Mouse (Mus musculus) megakaryocyte, adult 5-6 weeks (primary cell): ENCODE measurements around the gene Fam162b. TPM values are rescaled to one million over a fixed set of nuclear protein-coding genes. Genes with fewer than 3 reads are reported as not detected.

Experiments
- ATAC-seq: 2 replicates; pipeline ENCODE4 v1.8.0; 2016; ENCODE audit warnings: mild to moderate bottlenecking, inconsistent platforms; ENCODE audit not compliant: poor library complexity, severe bottlenecking
- total RNA-seq, 2 experiments: library from RNA; stranded (forward) in 1 of 2; stranded (reverse) in 1 of 2; fragments of 153-499, 151-499 nt in 1 of 2; fragments of 221-1000, 200-1000 nt in 1 of 2; gene quantifications; 2 replicates each; pipeline versions ENCODE4 v1.2.3 to v1.2.4; 2015 to 2017

Gene Fam162b
- not detected in 2 replicates for total RNA-seq (2015)
- not detected in 2 replicates for total RNA-seq (2017)

DNA sequence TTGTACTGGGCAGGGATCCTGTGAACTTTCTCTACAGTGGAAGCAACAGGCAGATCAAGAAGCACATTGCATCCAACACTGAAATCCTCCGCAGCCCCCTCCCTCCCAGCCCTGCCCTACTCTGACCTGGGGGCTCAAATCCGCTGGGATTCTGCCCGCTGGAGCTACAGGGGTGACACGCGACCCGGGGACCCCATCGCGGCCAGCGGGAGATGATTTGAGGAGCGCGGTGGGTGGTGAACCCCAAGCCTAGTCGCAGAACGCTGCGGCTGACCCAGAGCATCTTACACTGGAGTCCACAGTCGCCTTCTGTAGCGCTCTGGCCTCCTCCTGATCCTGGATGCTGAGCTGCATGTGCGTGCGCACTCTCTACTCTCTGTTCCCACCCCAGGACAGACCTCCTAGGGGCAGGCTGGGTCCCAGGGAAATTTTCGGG is at the start of gene Fam162b:
Gene Fam162b, minus strand, starts transcription at position 379 of the 436 bp plus-strand sequence.
- ATAC-seq, result no peak

DNA sequence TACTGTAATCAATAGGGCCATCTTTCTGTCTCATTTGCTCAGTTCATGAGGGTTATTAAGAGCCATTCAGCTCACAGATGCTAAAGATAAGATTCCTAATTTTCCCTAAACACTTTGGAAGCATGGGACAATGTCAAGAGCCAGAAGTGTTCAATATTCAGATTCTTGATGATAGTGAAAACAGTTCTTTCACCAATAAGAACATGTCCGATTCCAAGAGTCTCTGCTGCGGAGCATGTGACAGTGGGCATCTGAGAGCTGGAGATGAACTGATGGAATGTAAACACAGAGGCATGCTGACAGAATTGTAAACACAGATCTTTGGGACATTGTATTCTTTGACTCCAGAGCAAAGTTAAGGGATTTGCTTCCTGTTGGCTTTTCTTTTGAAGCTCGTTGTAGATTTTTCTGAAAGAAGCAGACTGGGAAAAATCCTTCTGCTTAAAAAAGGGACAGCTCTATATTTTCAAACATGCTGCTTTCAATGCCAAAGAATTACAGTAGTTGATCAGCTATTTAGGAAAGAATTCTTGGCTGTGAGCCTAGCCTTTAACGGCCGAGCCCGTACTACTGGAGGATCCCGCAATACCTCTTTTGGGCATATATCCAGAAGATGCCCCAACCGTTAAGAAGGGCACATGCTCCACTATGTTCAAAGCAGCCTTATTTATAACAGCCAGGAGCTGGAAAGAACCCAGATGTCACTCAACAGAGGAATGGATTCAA is 41.3 kb upstream of the Fam162b start, which contains the start of gene Gprc6a:
Gene Gprc6a, minus strand, starts transcription at position 51 of the 726 bp plus-strand sequence.
- no peak for ATAC-seq

DNA sequence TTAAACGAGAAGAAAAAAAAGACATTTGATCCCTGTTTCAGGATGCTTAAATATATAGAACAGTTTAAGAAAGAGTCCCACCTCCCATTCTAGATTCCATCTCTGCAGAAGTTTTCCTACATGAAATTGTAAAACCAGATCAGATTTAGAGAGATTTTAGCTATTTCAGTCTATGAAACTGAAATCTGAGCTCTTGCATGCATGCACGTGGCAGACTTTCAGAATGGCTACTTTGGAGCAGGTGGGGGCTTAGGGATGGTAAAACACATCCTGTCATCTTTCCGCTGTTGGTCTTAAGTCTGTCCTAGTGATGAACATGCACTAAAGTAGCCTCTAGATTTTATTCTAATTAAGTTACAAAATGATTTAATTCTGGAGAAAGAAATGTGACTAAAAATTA is 30.9 kb upstream of the Fam162b start:
- no peak for ATAC-seq

DNA sequence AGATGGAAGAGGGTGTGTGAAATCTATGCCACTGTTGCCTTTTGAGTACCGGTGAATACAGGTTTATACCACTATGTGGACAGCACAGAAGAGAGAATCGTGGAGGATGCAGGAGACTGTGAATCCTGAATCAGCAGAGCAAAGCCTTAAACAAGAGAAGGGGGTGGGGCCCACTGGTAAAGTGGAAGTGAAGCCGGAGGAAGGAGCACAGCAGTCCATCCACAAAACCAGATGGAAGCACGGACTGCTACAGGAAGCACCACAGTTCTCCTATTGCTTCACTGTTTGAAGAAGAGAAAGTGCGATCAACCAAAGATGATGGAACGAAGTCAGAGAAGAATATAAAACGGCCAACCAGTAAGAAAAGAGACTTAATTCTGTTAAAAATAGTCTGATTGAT is 29.8 kb upstream of the Fam162b start:
- 0 out of 2 replicates have a peak, but pooled peaks have one; percentile 38 for ATAC-seq

DNA sequence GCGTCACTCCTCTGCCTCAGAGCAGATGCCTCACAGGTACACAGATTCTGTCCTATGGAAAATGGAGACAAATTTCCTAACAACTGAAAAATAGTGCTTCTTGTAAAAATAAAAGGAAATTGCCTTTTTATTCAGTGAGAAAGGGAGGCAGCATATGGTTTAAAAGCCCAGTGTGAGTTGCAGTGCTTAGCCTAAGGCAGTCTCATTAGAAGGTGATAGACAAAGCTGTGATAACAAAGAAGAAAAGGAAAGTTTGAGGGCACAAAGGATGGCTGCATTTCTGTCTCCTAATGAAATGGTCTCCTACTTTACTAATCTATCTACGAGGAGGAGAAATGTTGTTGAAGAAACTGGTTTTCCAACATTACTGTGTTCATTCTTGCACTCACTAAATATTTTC is 28.2 kb upstream of the Fam162b start:
- no peak for ATAC-seq

DNA sequence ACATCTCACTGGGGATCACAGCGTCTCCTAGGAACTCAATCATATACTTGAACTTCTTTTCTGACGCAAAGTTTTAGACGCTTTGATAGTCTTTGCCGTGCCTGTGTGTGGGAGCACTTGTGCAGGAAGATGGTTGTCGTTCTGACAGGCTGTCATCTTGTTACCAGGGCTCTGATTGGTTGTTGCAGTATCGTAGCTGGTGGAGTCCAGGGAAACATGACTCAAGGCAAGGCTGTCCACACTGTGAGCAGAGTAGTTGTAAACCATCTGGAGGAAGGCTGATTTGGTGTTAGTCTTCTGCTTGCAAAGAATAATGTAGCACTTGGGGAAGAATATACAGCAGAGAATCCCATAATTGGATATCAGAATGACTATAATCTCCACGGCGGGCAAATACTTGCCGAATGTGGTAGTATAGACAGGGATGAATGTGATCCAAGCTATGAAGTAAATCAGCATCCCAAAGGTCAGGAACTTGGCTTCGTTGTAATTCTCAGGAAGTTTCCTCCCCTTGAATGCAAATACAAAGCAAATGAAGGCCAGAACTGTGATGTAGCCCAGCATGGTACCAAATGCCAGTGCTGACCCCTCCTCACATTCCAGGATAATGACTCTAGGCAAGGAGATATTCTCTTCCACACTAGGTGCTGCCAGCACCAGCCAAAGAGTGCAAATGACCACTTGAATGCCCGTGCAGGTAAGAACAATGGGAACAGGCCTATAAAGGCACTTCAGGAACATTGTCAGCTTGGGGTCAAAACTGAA is 24.7 kb upstream of the Fam162b start:
- no peak for ATAC-seq

DNA sequence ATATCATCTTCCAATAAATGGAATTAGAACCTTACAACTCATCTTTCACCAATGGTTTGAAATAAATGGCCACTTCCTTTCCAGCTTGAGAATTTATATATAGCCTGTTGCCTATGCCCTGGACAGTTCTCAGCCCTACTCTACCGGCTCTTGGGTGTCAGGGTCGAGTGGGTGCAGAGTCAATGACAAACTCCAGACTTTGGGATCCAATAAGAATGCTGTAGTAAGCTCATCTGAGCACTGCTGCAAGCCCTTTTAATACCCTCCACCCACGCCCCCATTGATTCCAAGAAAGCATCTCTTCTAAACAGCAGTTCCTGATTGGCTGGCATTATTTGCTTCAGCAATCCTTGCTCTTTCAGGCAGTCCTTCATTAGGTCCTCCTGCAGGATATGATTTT is 23.1 kb upstream of the Fam162b start:
- ATAC-seq, result no peak

DNA sequence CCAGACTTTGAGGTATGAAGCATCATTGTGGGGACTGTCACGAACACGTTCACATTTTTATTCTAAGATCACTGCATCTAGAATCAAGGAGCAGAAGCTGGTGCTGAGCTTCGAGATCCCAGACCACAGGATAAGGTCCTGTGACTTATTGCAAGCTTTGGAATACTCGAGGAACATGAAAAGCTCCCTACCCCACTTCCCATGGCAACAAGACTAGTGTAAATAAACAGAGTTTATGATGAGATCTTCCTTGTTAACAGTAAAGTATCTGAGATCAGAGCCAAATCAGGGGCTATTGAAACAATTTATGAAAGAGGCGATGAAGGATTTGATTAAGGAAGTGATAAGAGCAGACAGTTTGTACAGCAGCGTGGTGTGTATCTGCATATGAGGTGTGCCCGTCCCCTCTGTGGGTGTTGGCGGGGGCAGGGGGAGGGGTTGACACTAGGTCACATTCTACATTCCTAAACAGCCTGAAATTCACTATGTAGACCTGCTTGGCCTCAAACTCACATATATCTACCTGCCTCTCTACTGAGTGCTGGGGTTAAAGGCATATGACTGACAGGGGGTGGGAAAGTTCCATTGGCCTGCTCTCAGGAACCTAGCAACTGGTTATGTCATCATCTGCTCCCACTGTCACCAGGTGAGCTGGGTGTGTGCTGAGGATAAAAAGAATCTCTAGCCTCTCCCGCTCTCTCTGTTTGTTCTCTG is 21.8 kb upstream of the Fam162b start:
- ATAC-seq, result no peak

DNA sequence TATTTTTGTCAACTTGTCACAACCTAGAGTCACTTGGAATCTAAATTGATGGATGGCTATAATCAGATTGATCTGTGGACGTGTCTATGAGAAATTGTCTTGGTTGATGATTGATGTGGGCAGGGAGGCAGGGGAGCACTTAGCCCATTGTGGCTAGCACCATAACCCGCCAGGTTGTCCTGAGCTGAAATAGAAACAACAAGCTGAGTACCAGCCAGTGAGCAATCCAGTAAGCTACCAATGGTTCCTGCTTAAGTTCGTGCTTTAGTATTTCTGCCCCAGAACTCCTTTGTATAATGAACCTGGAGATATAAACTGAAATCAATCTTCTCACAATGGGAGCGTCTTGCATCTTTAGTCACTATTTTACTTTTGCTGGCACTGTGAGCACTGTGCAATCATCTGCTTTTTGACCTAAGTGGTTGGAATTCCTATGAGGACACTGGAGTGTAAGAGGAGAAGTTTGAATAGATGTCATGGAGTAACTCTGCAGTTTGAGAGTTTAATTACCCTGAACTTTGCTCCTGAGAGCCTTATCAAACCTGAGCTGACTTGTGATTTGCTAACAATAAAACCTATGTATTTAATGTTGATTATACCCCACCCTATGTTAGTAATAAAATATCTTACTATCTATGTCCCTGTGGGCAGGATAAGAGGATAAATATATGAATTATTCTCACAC is 19.6 kb upstream of the Fam162b start:
- no peak for ATAC-seq

DNA sequence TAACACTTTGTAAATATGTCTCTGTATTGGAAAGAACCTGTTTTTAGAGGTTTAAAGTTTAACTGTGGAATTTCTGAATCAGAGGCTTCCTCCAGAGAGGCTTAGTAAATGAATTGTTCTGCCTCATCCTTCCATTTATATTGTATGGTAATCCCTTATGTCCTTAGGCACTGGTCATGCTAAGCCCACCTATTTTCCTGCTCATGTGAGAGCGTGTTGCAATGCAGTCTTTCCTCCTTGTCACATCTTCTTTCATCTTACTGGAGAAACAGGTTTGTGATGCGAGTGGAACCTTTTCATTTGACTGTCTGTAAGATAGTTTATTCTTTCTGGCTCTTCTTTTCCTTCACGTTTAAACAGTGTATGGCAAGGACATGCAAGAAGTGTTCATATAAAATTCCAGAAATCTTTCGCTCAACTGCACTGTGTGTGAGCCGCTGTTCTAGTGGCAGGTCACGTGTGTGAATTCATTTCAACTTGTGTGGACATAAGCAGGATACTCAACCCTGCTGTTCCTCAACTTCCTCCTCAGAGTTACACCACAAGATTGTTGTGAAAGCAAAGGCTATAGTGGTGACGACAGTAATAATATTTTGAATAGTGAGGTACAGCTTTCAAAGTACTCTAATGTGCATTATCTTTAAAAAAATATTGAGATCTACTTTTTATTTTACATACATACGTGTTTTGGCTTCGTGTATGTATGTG is 6.8 kb upstream of the Fam162b start:
- ATAC-seq, result peak; percentile 93

DNA sequence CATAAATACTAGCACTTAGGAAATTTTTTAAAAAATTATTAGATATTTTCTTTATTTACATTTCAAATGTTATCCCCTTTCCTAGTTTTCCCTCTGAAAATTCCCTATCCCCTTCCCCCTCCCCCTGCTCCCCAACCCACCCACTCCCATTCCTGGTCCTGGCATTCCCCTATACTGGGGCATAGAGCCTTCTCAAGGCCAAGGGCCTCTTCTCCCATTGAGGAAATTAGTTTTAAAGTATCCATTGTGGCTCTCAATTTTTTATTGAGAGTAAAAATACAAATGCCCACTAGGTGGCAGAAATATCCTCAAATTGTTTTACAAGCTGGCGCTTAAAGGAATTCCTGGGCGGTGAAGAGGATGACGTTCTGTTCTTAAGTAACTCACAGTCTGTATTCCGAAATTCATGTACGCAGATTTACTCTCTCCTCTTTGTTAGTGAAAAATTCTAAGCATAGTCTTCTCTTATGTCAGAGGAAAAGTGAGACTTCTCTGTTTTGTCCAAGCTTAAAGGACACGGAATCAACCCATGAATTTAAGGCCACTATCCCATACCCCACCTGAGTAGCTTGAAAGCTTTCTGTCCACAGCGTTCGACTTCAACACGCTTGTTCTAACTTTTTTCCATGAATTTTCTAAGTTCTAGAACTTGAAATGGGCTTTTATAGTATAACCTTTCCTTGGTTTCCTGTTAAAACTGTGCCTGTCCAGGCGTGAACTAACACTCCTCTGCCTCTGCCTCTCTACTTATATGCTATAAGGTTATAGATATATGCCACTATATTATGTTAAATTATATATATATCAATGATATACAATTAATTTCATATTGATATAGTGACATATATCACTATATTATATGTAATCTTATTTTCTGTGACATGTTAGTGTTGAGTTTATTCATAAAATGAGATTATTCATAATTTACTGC is 4.9 kb upstream of the Fam162b start:
- peak; percentile 65 for ATAC-seq

DNA sequence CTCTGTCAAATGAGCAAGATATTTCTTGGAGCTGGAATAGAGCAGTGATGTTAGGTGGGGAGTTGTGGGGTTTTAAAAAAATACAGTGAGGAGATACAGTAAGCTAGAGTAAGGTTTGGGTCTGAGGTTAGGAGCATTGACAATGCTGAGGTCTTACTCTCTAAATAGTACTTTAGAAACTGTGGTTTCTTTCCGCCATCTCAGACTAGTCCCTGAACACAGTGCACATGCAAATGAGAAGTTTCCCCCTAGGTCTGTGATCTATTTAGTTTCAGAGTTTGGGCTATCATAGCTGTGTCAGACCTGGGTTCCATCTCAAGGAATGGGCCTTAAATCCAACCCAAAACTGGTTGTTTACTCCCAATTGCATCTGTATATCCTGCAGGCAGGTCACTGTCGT is 1.3 kb upstream of the Fam162b start:
- ATAC-seq, result no peak

DNA sequence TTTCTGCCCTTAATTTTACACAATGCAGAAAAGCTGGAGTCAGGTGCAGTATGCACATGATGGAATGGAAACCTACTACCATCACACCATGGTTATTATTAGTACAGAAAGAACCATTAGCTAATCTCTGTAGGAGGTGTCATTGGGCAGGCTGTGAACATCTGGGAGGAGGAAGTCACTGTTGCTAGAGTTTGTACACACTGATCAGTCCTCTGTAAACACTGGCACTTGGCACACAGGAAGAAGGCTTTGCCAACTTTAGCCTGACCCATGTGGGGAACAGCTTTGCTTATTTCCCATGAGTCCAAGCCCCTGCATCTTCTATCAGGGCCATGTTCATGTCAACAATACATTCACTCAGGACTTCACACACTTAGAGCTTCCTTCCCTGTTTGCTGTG is 5.4 kb downstream of the Fam162b start:
- peak; percentile 70 for ATAC-seq

DNA sequence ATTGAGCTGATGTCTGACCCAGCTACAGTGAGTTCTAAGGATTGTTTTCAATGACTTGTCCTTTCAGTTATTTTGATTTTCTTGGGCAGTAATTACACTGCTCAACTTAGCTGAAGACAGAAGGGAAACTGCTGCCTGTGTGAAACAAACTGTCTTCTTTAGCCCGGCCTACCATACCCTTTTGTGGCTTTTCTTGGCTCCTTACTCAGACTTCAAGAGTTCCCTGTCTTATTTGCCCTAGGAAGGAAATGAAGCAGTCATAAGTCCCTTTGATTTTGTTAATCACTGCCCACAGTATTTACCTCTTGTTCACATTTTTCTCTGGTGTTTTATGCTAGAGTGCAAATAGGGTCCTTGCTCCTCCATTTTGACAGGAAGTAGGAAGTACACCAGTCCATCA is 5.9 kb downstream of the Fam162b start:
- ATAC-seq, result no peak

DNA sequence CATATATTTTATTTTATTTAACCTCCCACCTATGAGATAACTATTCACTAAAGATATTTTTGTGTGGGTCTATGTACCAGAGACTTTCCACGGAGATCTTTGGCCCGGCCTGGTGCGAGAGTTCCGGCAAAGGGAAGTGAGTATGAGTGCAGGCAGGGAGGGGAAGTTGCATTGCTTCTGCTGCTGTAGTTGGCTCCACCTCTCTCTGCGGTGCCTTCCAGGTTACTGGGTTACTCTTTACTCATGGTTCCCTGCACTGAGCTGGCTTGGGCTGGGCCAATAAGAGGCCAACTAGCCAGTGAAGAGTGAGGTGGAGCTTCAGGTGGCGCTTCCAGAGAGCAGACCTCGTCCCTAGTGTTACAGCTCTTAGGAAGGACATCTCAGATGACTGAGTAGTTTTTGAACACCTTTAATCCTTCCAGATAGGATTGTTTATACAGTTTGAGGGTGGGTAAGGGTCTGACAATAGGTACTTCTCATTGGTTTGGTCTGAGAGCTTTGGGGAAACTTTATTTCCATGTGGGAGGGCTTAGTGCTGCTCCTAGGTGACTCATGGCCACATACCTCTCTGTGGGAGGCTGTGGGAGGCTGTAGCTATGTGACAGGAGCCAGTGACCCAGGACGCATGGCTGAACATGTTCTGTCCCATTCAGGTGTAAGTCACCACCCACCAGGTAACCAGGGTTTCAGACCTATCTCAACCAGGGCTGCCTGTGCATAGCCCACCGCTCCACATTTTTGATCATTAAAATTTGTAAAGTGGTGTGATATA is 18.9 kb downstream of the Fam162b start:
- ATAC-seq, result peak; percentile 100

DNA sequence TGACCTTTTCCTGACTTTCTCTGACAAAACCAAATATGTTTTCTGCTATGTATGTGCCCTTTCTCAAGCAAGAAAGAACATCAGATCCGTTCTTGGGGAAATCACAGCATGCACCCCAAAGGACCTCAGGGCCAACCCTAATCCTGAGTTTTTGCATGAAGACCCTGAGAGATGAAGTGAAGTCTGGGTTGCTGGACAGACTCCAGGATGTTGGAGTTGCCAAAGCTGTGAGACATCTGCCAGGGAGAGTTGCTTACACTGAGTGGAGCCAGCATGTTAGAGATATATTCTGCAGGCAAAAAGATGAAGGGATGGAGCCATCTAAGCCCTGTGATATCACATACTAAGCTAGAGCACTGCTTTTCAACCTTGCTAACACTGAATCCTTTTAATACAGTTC is 34.3 kb downstream of the Fam162b start:
- no peak for ATAC-seq

DNA sequence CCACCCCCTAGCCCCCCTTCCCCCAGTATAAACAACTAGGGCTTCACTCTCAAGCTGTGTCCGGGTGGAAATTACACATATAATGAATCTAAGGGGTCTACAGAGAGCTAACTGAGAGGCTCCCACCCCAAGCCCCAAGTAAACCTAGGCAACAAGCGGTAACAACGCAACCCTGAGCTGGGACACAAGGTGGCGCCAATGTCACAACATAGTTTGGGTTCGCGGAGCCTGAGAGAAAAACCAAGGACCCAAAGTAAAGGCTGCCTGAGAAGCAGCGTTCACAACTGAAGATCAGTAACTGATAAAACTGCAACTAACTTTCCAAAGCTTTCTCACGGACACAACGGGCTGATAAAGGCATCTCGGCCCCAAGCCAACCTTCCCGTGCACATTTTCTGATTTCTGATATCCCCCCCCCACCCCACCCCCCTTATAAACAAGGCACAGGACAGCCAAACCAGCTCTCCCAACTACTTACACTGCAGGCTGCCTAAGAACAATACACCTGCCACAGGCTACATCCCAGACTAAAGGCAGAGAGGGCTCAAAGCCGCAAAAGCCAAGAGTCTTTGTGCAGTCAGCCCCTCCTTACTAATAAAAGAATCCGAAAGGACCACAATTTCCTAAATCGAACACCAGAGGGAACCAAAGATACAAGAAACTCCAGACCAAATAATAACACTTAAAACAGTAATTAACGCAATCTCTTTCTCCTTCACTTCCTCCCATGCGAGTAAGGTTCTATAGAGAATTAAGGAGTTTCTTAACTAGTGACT is 36.8 kb downstream of the Fam162b start:
- ATAC-seq, result peak; percentile 99
